8 mouse cellular contexts compared by ENCODE assay signal in genomic region chr8:61274602-61275462, GRCm38 (mm10). TPM values are rescaled to one million over a fixed set of nuclear protein-coding genes. Genes with fewer than 3 reads are reported as not detected.
DNase-seq lines count a peak whose midpoint lies in the region; ATAC-seq and TF ChIP-seq lines count a peak whose summit lies in the region.

No protein-coding gene starts in this region.

- WGBS in lung, embryonic 14.5 days = 17% methylated on average over 10 of the region's 10 CpGs
- WGBS in lung, adult 2 months = 38% methylated on average over 10 of the region's 10 CpGs
- 38% methylated on average over 10 of the region's 10 CpGs for WGBS in heart, embryonic 16.5 days
- 51% methylated on average over 10 of the region's 10 CpGs for WGBS in cerebellum, adult 2 months

- H3K9me3 ChIP-seq in lung, embryonic 14.5 days (ENCODE audit: low read depth, low read length) = no peaks in the 10 kb centered on the region
- H3K9me3 ChIP-seq in heart, embryonic 16.5 days (replicated peaks; ENCODE audit: control insufficient read depth, low read length) = no peaks in the 10 kb centered on the region

- H3K27me3 ChIP-seq in lung, embryonic 14.5 days (ENCODE audit: insufficient read depth, low read length) = no peaks in the 10 kb centered on the region
- no peaks in the 10 kb centered on the region for H3K27me3 ChIP-seq in heart, embryonic 16.5 days (ENCODE audit: control insufficient read depth, insufficient read depth, low read length)
- no peaks in the 10 kb centered on the region for H3K27me3 ChIP-seq in cerebellum, adult 2 months (ENCODE audit: control insufficient read depth, insufficient read depth, low read length)

- peak; percentile 64; the same call in 1 of the 2 replicates for ATAC-seq in lung, embryonic 14.5 days (ENCODE audit: insufficient read depth)
- ATAC-seq in heart, embryonic 16.5 days (replicated peaks; ENCODE audit: extremely low read depth, insufficient read depth, low FRiP score) = 0 out of 2 replicates have a peak, but pooled peaks have one; percentile 38

- no peak overlapping the region for H3K4me3 ChIP-seq in lung, embryonic 14.5 days (ENCODE audit: low read depth, low read length)
- no peak overlapping the region for H3K4me3 ChIP-seq in lung, adult 2 months (replicated peaks; ENCODE audit: extremely low read depth, low read depth, low read length)
- no peak overlapping the region for H3K4me3 ChIP-seq in heart, embryonic 16.5 days (ENCODE audit: low read length)
- no peak overlapping the region for H3K4me3 ChIP-seq in cerebellum, adult 2 months (replicated peaks; ENCODE audit: insufficient read depth, low read depth, low read length)

- peak overlapping the region; percentile 20; the same call in 1 of the 2 replicates for H3K4me2 ChIP-seq in lung, embryonic 14.5 days
- H3K4me2 ChIP-seq in heart, embryonic 16.5 days (ENCODE audit: low read depth, low read length) = no peak overlapping the region

- peak; percentile 78 for DNase-seq in lung, embryonic 14.5 days
- no peak for DNase-seq in lung, adult 2 months
- DNase-seq in kidney, postnatal 4 days = peak; percentile 67 to 81
- peak; percentile 78 for DNase-seq in retina, embryonic 14.5 days (ENCODE audit: low spot score)
- no peak for DNase-seq in layer of hippocampus, adult 9-10 months (ENCODE audit: low spot score)
- DNase-seq in layer of hippocampus, adult 11-12 months (ENCODE audit: low spot score) = no peak
- DNase-seq in cerebellum, adult 2 months = no peak

- H3K27ac ChIP-seq in lung, embryonic 14.5 days (ENCODE audit: low read depth) = peak overlapping the region; percentile 51
- H3K27ac ChIP-seq in heart, embryonic 16.5 days (ENCODE audit: low read length) = peak overlapping the region; percentile 40
- no peak overlapping the region for H3K27ac ChIP-seq in cerebellum, adult 2 months (ENCODE audit: insufficient read depth, low read length)

- no peak for TF ChIP-seq POLR2A in lung, adult 2 months (IDR thresholded peaks at IDR 0.05; ENCODE audit: borderline replicate concordance, extremely low read depth, low read depth, low read length)
- TF ChIP-seq POLR2A in cerebellum, adult 2 months (IDR thresholded peaks at IDR 0.05; ENCODE audit: borderline replicate concordance, insufficient read depth, low read length) = no peak

- H3K4me1 ChIP-seq in lung, embryonic 14.5 days (ENCODE audit: insufficient read depth) = peaks cover 51% of the 10 kb centered on the region
- H3K4me1 ChIP-seq in lung, adult 2 months (ENCODE audit: control insufficient read depth, insufficient read depth, low read length) = peaks cover 35% of the 10 kb centered on the region
- H3K4me1 ChIP-seq in heart, embryonic 16.5 days (ENCODE audit: control insufficient read depth, insufficient read depth, low read length) = peaks cover 31% of the 10 kb centered on the region
- no peaks in the 10 kb centered on the region for H3K4me1 ChIP-seq in cerebellum, adult 2 months (ENCODE audit: control insufficient read depth, insufficient read depth, low read length)

- no peaks in the 10 kb centered on the region for H3K36me3 ChIP-seq in lung, embryonic 14.5 days (ENCODE audit: insufficient read depth)
- H3K36me3 ChIP-seq in heart, embryonic 16.5 days (ENCODE audit: control insufficient read depth, insufficient read depth) = no peaks in the 10 kb centered on the region

- no peak overlapping the region for H3K9ac ChIP-seq in lung, embryonic 14.5 days
- no peak overlapping the region for H3K9ac ChIP-seq in heart, embryonic 16.5 days (ENCODE audit: low read length)

- TF ChIP-seq CTCF in lung, embryonic 14.5 days (IDR thresholded peaks at IDR 0.05; ENCODE audit: low read depth) = no peak
- TF ChIP-seq CTCF in lung, adult 2 months (IDR thresholded peaks at IDR 0.05; ENCODE audit: insufficient read depth, low read length) = no peak
- TF ChIP-seq CTCF in cerebellum, adult 2 months (IDR thresholded peaks at IDR 0.05; ENCODE audit: borderline replicate concordance, insufficient read depth, low read depth, low read length) = no peak

RNA-seq across cellular contexts. Expression of gene Sh3rf1, which starts 51.2 kb away (rescaled TPM):
- polyA plus RNA-seq in lung, embryonic 14.5 days (2014; fragmentation: Nextera tagmentation; extraction: Ambion mirVana) = 21.2 and 22.5 TPM in 2 replicates
- polyA plus RNA-seq in lung, adult 2 months (2012; rRNA removed) = 19.7 and 20.1 TPM in 2 replicates
- polyA plus RNA-seq in heart, embryonic 16.5 days (2015; fragmentation: Nextera tagmentation; extraction: Ambion mirVana) = 4.9 and 5.3 TPM in 2 replicates
- polyA plus RNA-seq in cerebellum, adult 2 months (2012; rRNA removed) = 4.7 and 5.5 TPM in 2 replicates

Comparison
In these comparisons a context has a peak if more than half of its experiments do, and no peak if none do; other contexts are left out.
1. DNase-seq: peak in lung, embryonic 14.5 days (single experiment), kidney, postnatal 4 days (2 of 2) and retina, embryonic 14.5 days (single experiment); none in lung, adult 2 months (single experiment), layer of hippocampus, adult 9-10 months (single experiment), layer of hippocampus, adult 11-12 months (single experiment) and cerebellum, adult 2 months (0 of 2).